Comparison of ENCODE assay signal across 25 mouse cellular contexts in the genomic region with DNA sequence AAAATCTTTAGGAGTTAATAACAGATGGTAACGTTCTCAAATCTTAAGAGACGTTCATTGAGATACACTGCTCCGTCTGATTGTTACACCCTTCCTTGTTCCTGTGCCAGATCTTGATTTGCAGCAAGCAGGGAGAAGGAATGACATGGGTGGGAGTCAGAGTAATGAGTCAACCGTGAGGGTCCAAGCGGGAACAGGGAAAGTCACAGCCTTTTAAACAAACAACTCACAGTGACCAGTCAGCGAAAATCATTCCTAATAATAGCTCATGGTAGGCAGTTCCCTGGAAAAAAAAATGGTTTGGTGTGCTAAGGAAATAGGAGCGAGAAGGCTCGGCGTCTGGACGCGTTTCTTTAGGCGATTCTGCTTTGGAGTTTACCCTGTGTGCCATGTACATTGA.
DNase-seq lines count a peak whose midpoint lies in the region; ATAC-seq lines count a peak whose summit lies in the region.
"Had no signal": no experiment of that assay in that cellular context is flagged by ENCODE, and none has a peak within 500 bp of the region (broad histone marks: within the 10 kb centered on the region; RNA-seq: fewer than 3 reads in every experiment).

No protein-coding gene starts in this region.

- intact Hi-C loops in heart, postnatal 14 days (cut with DNase I) = loop anchor here (10.0 kb wide), 1 partner anchor 493 kb away; no protein-coding TSS in a partner anchor
- intact Hi-C loops in heart, postnatal 10 days (cut with DNase I) = no loop called here

- ATAC-seq in heart, embryonic 14.5 days (ENCODE audit: insufficient number of reproducible peaks, insufficient read depth, low FRiP score, low read depth) = no peak
- ATAC-seq: forebrain, embryonic 14.5 days; intestine, postnatal 0 days; midbrain, embryonic 16.5 days had no signal

- no peaks in the 10 kb centered on the region for H3K36me3 ChIP-seq in heart, embryonic 14.5 days (ENCODE audit: control insufficient read depth, insufficient read depth, low read length)
- H3K36me3 ChIP-seq: lung, embryonic 15.5 days had no signal

- no peak overlapping the region for H3K27ac ChIP-seq in heart, embryonic 14.5 days (replicated peaks in 1 of 2; ENCODE audit: control insufficient read depth in 1 of 2, insufficient read depth in 1 of 2, low read depth in 2 of 2, low read length in 2 of 2)
- H3K27ac ChIP-seq: hindbrain, embryonic 14.5 days; liver, embryonic 14.5 days; lung, embryonic 15.5 days had no signal

- H3K4me2 ChIP-seq in heart, embryonic 14.5 days (ENCODE audit: low read length) = 0 out of 2 replicates have a peak overlapping the region, but pooled peaks have one; percentile 1
- H3K4me2 ChIP-seq: hindbrain, embryonic 14.5 days; lung, embryonic 15.5 days; midbrain, embryonic 11.5 days had no signal

- no peaks in the 10 kb centered on the region for H3K27me3 ChIP-seq in heart, embryonic 14.5 days (ENCODE audit: control insufficient read depth, insufficient read depth, low read length)
- H3K27me3 ChIP-seq: lung, embryonic 15.5 days had no signal

- no peak overlapping the region for H3K4me3 ChIP-seq in heart, embryonic 14.5 days (ENCODE audit: control insufficient read depth in 1 of 2, insufficient read depth in 1 of 2, low read depth in 1 of 2, low read length in 2 of 2)
- H3K4me3 ChIP-seq: lung, embryonic 15.5 days had no signal

- H3K9me3 ChIP-seq in heart, embryonic 14.5 days (ENCODE audit: control insufficient read depth, low read length) = no peaks in the 10 kb centered on the region
- H3K9me3 ChIP-seq: lung, embryonic 15.5 days had no signal

- 40% methylated on average over 12 of the region's 12 CpGs for WGBS in heart, embryonic 14.5 days

- H3K9ac ChIP-seq in heart, embryonic 14.5 days (ENCODE audit: low read length) = no peak overlapping the region
- H3K9ac ChIP-seq: hindbrain, embryonic 14.5 days; liver, embryonic 14.5 days; lung, embryonic 15.5 days had no signal

- H3K4me1 ChIP-seq in heart, embryonic 14.5 days (ENCODE audit: control insufficient read depth in 2 of 2, insufficient read depth in 2 of 2, low read length in 2 of 2) = peaks cover 24 to 31% of the 10 kb centered on the region in 2 experiments

- DNase-seq in heart, adult 11 months = peak; percentile 91
- no peak for DNase-seq in heart, postnatal 14 days
- DNase-seq in heart, postnatal 10 days = no peak
- peak; percentile 19 for DNase-seq in kidney, postnatal 14 days
- DNase-seq in kidney, postnatal 36 days = no peak
- DNase-seq in 3T3-L1 (ENCODE audit: low read depth, low spot score) (peak; percentile 15), MN1 (ENCODE audit: low spot score) (no peak)
- DNase-seq: adrenal gland, postnatal 14 days; cerebellum, adult 11 months; cerebellum, adult 9-10 months; cerebellum, postnatal 36 days; gastrocnemius, postnatal 36 days; liver; right cerebral cortex, adult 18-20 months; spleen, adult 18-20 months; thymus, adult 2 months; thymus, postnatal 36 days had no signal

Comparison
In these comparisons a context has a peak if more than half of its experiments do, and no peak if none do; other contexts are left out.
1. DNase-seq: peak in heart, adult 11 months (single experiment), kidney, postnatal 14 days (single experiment) and 3T3-L1 (single experiment); none in heart, postnatal 14 days (0 of 2), heart, postnatal 10 days (0 of 2), kidney, postnatal 36 days (0 of 2) and MN1 (single experiment).